Mouse (Mus musculus): Measurements from ENCODE around the gene Rpl18. TPM values are rescaled to one million over a fixed set of nuclear protein-coding genes. Genes with fewer than 3 reads are reported as not detected.

Gene Rpl18
- total RNA-seq, 2 experiments from 2014 or later = 550 to 591 TPM

GRCm38 (mm10) chr7:45699523-45700141 is 15.6 kb upstream of the Rpl18 start, which contains the start of gene Car11:
TSS of gene Car11 (plus strand) at chr7:45699843.
- intact Hi-C loops (cut with DNase I) = no loop called here

GRCm38 (mm10) chr7:45700301-45701015 is 14.8 kb upstream of the Rpl18 start:
- DNase-seq = peak; percentile 75 to 80
- intact Hi-C loops (cut with DNase I) = no loop called here

More at GRCm38 (mm10) chr7:45699523-45700141, 15.6 kb upstream of the Rpl18 start, which contains the start of gene Car11:
- no peak for DNase-seq

- peak in 1 of 2 experiments; percentile 52 for DNase-seq
- intact Hi-C loops (cut with DNase I) = no loop called here
These were observed 14.2 kb upstream of the Rpl18 start for GRCm38 (mm10) chr7:45701072-45701471.

- intact Hi-C loops (cut with DNase I) = no loop called here
- DNase-seq = no peak
These were observed 13.7 kb upstream of the Rpl18 start for GRCm38 (mm10) chr7:45701607-45702006.

- intact Hi-C loops (cut with DNase I) = no loop called here
- DNase-seq = no peak
These were observed 12.9 kb upstream of the Rpl18 start for GRCm38 (mm10) chr7:45702316-45702715.

- DNase-seq = no peak
- intact Hi-C loops (cut with DNase I) = no loop called here
These were observed 12.3 kb upstream of the Rpl18 start for GRCm38 (mm10) chr7:45702809-45703520.

GRCm38 (mm10) chr7:45703521-45704033 is 11.7 kb upstream of the Rpl18 start:
- intact Hi-C loops (cut with DNase I) = no loop called here
- DNase-seq = no peak

- peak; percentile 61 to 75 for DNase-seq
- intact Hi-C loops (cut with DNase I) = no loop called here
These were observed 11.2 kb upstream of the Rpl18 start for GRCm38 (mm10) chr7:45704046-45704559.

GRCm38 (mm10) chr7:45704730-45705442 is 10.4 kb upstream of the Rpl18 start, which contains the start of gene Dbp:
TSS of gene Dbp (plus strand) at chr7:45705088.
- intact Hi-C loops (cut with DNase I) = loop anchor here (5.0 kb wide), 1 partner anchor 1002 kb away; no protein-coding TSS in a partner anchor
- DNase-seq = peak; percentile 96 to 98

GRCm38 (mm10) chr7:45705443-45705864 is 9.8 kb upstream of the Rpl18 start:
- DNase-seq = no peak
- intact Hi-C loops (cut with DNase I) = loop anchor here (5.0 kb wide), 1 partner anchor 1002 kb away; no protein-coding TSS in a partner anchor

GRCm38 (mm10) chr7:45705873-45706281 is 9.4 kb upstream of the Rpl18 start:
- DNase-seq = peak; percentile 88 to 92
- intact Hi-C loops (cut with DNase I) = loop anchor here (5.0 kb wide), 1 partner anchor 1001 kb away; no protein-coding TSS in a partner anchor

GRCm38 (mm10) chr7:45706721-45707241 is 8.5 kb upstream of the Rpl18 start:
- intact Hi-C loops (cut with DNase I) = loop anchor here (5.0 kb wide), 1 partner anchor 1001 kb away; no protein-coding TSS in a partner anchor
- DNase-seq = peak; percentile 89 to 93

- intact Hi-C loops (cut with DNase I) = loop anchor here (5.0 kb wide), 1 partner anchor 1000 kb away; no protein-coding TSS in a partner anchor
- DNase-seq = peak; percentile 98 to 99
These were observed 7.8 kb upstream of the Rpl18 start for GRCm38 (mm10) chr7:45707375-45707967.

- DNase-seq = peak; percentile 35 to 59
- intact Hi-C loops (cut with DNase I) = loop anchor here (5.0 kb wide), 1 partner anchor 999 kb away; no protein-coding TSS in a partner anchor
These were observed 7.0 kb upstream of the Rpl18 start for GRCm38 (mm10) chr7:45708221-45708761.

GRCm38 (mm10) chr7:45709036-45709435 is 6.2 kb upstream of the Rpl18 start:
- no peak for DNase-seq
- intact Hi-C loops (cut with DNase I) = loop anchor here (5.0 kb wide), 1 partner anchor 998 kb away; no protein-coding TSS in a partner anchor

- intact Hi-C loops (cut with DNase I) = loop anchor here (5.0 kb wide), 1 partner anchor 997 kb away; no protein-coding TSS in a partner anchor
- DNase-seq = no peak
These were observed 5.4 kb upstream of the Rpl18 start for GRCm38 (mm10) chr7:45709677-45710355.

- intact Hi-C loops (cut with DNase I) = no loop called here
- DNase-seq = peak; percentile 28 to 37
These were observed 4.6 kb upstream of the Rpl18 start for GRCm38 (mm10) chr7:45710477-45711191.

Measured in heart, postnatal 36 days (tissue).